In genomic region chr16:37495017-37495416, GRCm38 (mm10) we compare ENCODE assay signal across 16 mouse cellular contexts. TPM values are rescaled to one million over a fixed set of nuclear protein-coding genes. Genes with fewer than 3 reads are reported as not detected.
DNase-seq lines count a peak whose midpoint lies in the region; ATAC-seq and TF ChIP-seq lines count a peak whose summit lies in the region.
"Had no signal": no experiment of that assay in that cellular context is flagged by ENCODE, and none has a peak within 500 bp of the region (broad histone marks: within the 10 kb centered on the region; RNA-seq: fewer than 3 reads in every experiment).

No protein-coding gene starts in this region.

- intact Hi-C loops in left cerebral cortex, postnatal 14 days (cut with DNase I): no loop called here

- H3K4me3 ChIP-seq in cortical plate, adult 2 months (ENCODE audit: insufficient read depth, low read length): no peak overlapping the region
- H3K4me3 ChIP-seq: liver, embryonic 15.5 days; neural tube, embryonic 13.5 days; stomach, embryonic 15.5 days had no signal

- no peak for ATAC-seq in activated CD4-positive, CD25-positive, alpha-beta regulatory T cell, adult 4 months
- ATAC-seq: midbrain, embryonic 16.5 days had no signal

- peak; percentile 36 for DNase-seq in cerebellum, adult 11-12 months
- no peak for DNase-seq in cerebellum, postnatal 4 days (ENCODE audit: low spot score in 2 of 2)
- DNase-seq in brain, adult 2 months (ENCODE audit: low read depth, low spot score): peak; percentile 92
- DNase-seq in left cerebral cortex, postnatal 14 days (ENCODE audit: low spot score in 2 of 2): peak; percentile 37 to 39
- DNase-seq in heart, adult 9 months (ENCODE audit: low spot score in 2 of 2): no peak
- DNase-seq in embryo, embryonic 10 days (ENCODE audit: low spot score): no peak
- DNase-seq: adrenal gland, postnatal 25 days; heart, postnatal 14 days; kidney, postnatal 10 days; lung, postnatal 36 days had no signal

- H3K27ac ChIP-seq in cortical plate, adult 2 months (ENCODE audit: insufficient read depth, low read length): peak overlapping the region; percentile 42; the same call in 1 of the 2 replicates
- H3K27ac ChIP-seq: liver, embryonic 15.5 days; neural tube, embryonic 13.5 days; stomach, embryonic 15.5 days had no signal

- H3K4me1 ChIP-seq in cortical plate, adult 2 months (ENCODE audit: control insufficient read depth, insufficient read depth, low read length): peaks cover 7% of the 10 kb centered on the region
- H3K4me1 ChIP-seq: liver, embryonic 15.5 days; neural tube, embryonic 13.5 days; stomach, embryonic 15.5 days had no signal

- no peak for TF ChIP-seq POLR2A in cortical plate, adult 2 months (IDR thresholded peaks at IDR 0.05; ENCODE audit: extremely low read depth, insufficient read depth, low read length)

- no peak for TF ChIP-seq CTCF in cortical plate, adult 2 months (IDR thresholded peaks at IDR 0.05; ENCODE audit: extremely low read depth, insufficient read depth, low read length)

RNA-seq across cellular contexts. Expression of gene Gtf2e1, which starts 44.6 kb away (rescaled TPM):
- 12.6 and 13.2 TPM in 2 replicates for polyA plus RNA-seq in cortical plate, adult 2 months (2012; rRNA removed)
- total RNA-seq in left cerebral cortex, postnatal 14 days (2021): 10 to 100 TPM; 15.1 TPM
- 10 to 100 TPM; 10.3 to 12.9 TPM for polyA plus RNA-seq in activated CD4-positive, CD25-positive, alpha-beta regulatory T cell, adult 4 months (2017; shearing (Covaris generic))

RNA-seq across cellular contexts. Expression of gene Rabl3, which starts 44.7 kb away (rescaled TPM):
- 7.7 and 7.9 TPM in 2 replicates for polyA plus RNA-seq in cortical plate, adult 2 months (2012; rRNA removed)
- 1 to 10 TPM; 8.1 to 9.4 TPM for total RNA-seq in left cerebral cortex, postnatal 14 days (2021)
- 10 to 100 TPM; 10.5 to 13.3 TPM for polyA plus RNA-seq in activated CD4-positive, CD25-positive, alpha-beta regulatory T cell, adult 4 months (2017; shearing (Covaris generic))

Comparison
In these comparisons a context has a peak if more than half of its experiments do, and no peak if none do; other contexts are left out.
1. DNase-seq: peak in cerebellum, adult 11-12 months (single experiment), brain, adult 2 months (single experiment) and left cerebral cortex, postnatal 14 days (2 of 2); none in cerebellum, postnatal 4 days (0 of 2), heart, adult 9 months (0 of 2) and embryo, embryonic 10 days (single experiment).